Mouse (Mus musculus): ENCODE measurements at regions not wholly inside any gene's neighbourhood (a gene's known extent, or its start where the extent isn't known, plus 50 kb on each side); places are given as distances from the start of the nearest gene placed in this dataset.

- no peak for DNase-seq (ENCODE audit: low read depth in 2 of 2, low spot score in 2 of 2)
Measured at GRCm38 (mm10) chr8:128109036-128109435, 249.4 kb upstream of the Nrp1 start.

GRCm38 (mm10) chr8:128111132-128111531, 247.3 kb upstream of the Nrp1 start:
- DNase-seq (ENCODE audit: low read depth in 2 of 2, low spot score in 2 of 2), result no peak

- no peak for DNase-seq (ENCODE audit: low read depth in 2 of 2, low spot score in 2 of 2)
Measured at GRCm38 (mm10) chr8:128113116-128113515, 245.3 kb upstream of the Nrp1 start.

GRCm38 (mm10) chr8:128141290-128141966, 217.0 kb upstream of the Nrp1 start:
- DNase-seq (ENCODE audit: low read depth in 2 of 2, low spot score in 2 of 2), result no peak

- DNase-seq (ENCODE audit: low read depth in 2 of 2, low spot score in 2 of 2), result peak in 1 of 2 experiments; percentile 1
Measured at GRCm38 (mm10) chr8:128148351-128148942, 210.0 kb upstream of the Nrp1 start.

- DNase-seq (ENCODE audit: low read depth in 2 of 2, low spot score in 2 of 2), result no peak
Measured at GRCm38 (mm10) chr8:128155604-128156003, 202.8 kb upstream of the Nrp1 start.

- DNase-seq (ENCODE audit: low read depth in 2 of 2, low spot score in 2 of 2), result no peak
Measured at GRCm38 (mm10) chr8:128156221-128156620, 202.2 kb upstream of the Nrp1 start.

GRCm38 (mm10) chr8:128162857-128163256, 195.5 kb upstream of the Nrp1 start:
- DNase-seq (ENCODE audit: low read depth in 2 of 2, low spot score in 2 of 2), result no peak

GRCm38 (mm10) chr8:128164976-128165375, 193.4 kb upstream of the Nrp1 start:
- DNase-seq (ENCODE audit: low read depth in 2 of 2, low spot score in 2 of 2), result no peak

- no peak for DNase-seq (ENCODE audit: low read depth in 2 of 2, low spot score in 2 of 2)
Measured at GRCm38 (mm10) chr8:128165591-128165990, 192.8 kb upstream of the Nrp1 start.

GRCm38 (mm10) chr8:128166097-128166496, 192.3 kb upstream of the Nrp1 start:
- no peak for DNase-seq (ENCODE audit: low read depth in 2 of 2, low spot score in 2 of 2)

GRCm38 (mm10) chr8:128168819-128169218, 189.6 kb upstream of the Nrp1 start:
- no peak for DNase-seq (ENCODE audit: low read depth in 2 of 2, low spot score in 2 of 2)

- DNase-seq (ENCODE audit: low read depth in 2 of 2, low spot score in 2 of 2), result no peak
Measured at GRCm38 (mm10) chr8:128171116-128171515, 187.3 kb upstream of the Nrp1 start.

- no peak for DNase-seq (ENCODE audit: low read depth in 2 of 2, low spot score in 2 of 2)
Measured at GRCm38 (mm10) chr8:128180214-128180613, 178.2 kb upstream of the Nrp1 start.

- DNase-seq (ENCODE audit: low read depth in 2 of 2, low spot score in 2 of 2), result no peak
Measured at GRCm38 (mm10) chr8:128183081-128183480, 175.3 kb upstream of the Nrp1 start.

GRCm38 (mm10) chr8:128188321-128188720, 170.1 kb upstream of the Nrp1 start:
- no peak for DNase-seq (ENCODE audit: low read depth in 2 of 2, low spot score in 2 of 2)

GRCm38 (mm10) chr8:128193293-128193887, 165.0 kb upstream of the Nrp1 start:
- DNase-seq (ENCODE audit: low read depth in 2 of 2, low spot score in 2 of 2), result no peak

GRCm38 (mm10) chr8:128200815-128201214, 157.6 kb upstream of the Nrp1 start:
- DNase-seq (ENCODE audit: low read depth in 2 of 2, low spot score in 2 of 2), result no peak

- DNase-seq (ENCODE audit: low read depth in 2 of 2, low spot score in 2 of 2), result no peak
Measured at GRCm38 (mm10) chr8:128201635-128202034, 156.8 kb upstream of the Nrp1 start.

- DNase-seq (ENCODE audit: low read depth in 2 of 2, low spot score in 2 of 2), result no peak
Measured at GRCm38 (mm10) chr8:128202158-128202886, 156.1 kb upstream of the Nrp1 start.

GRCm38 (mm10) chr8:128204803-128205202, 153.6 kb upstream of the Nrp1 start:
- DNase-seq (ENCODE audit: low read depth in 2 of 2, low spot score in 2 of 2), result no peak

- no peak for DNase-seq (ENCODE audit: low read depth in 2 of 2, low spot score in 2 of 2)
Measured at GRCm38 (mm10) chr8:128207138-128207537, 151.3 kb upstream of the Nrp1 start.

Measured in CD8-positive naive resting alpha-beta T cell, adult 2 months (primary cell).